Mouse (Mus musculus) gastrocnemius, postnatal 10 days (tissue): Measurements from ENCODE around the gene Aurkaip1. TPM values are rescaled to one million over a fixed set of nuclear protein-coding genes. Genes with fewer than 3 reads are reported as not detected.
A peak's percentile ranks its signal among the peaks of the same experiment; 100 is the strongest.

Experiments used
- DNase-seq: peaks from one replicate; pipeline ENCODE4 v3.0.0; 2021; ENCODE audit warnings: mixed read lengths
- microRNA-seq, 2 experiments: library from miRNA; unstranded; fragments of <30 nt; microRNA quantifications; one replicate each; pipeline ENCODE4 v1.2.0; 2021
- total RNA-seq, 2 experiments: library from RNA; stranded (reverse); gene quantifications; 2 replicates each; pipeline ENCODE4 v1.2.3; 2021

The Aurkaip1 gene
- total RNA-seq, 2 experiments from 2014 or later = 85.0 to 93.2 TPM

GRCm38 (mm10) chr4:155851368-155851767, 20.3 kb downstream of the Aurkaip1 start:
- DNase-seq = no peak

- no peak for DNase-seq
Measured at GRCm38 (mm10) chr4:155851951-155852411, 20.9 kb downstream of the Aurkaip1 start.

GRCm38 (mm10) chr4:155853421-155853820, 22.3 kb downstream of the Aurkaip1 start:
- DNase-seq = no peak

- DNase-seq = no peak
Measured at GRCm38 (mm10) chr4:155854991-155855390, 23.9 kb downstream of the Aurkaip1 start.

GRCm38 (mm10) chr4:155856071-155856470, 25.0 kb downstream of the Aurkaip1 start:
- no peak for DNase-seq

GRCm38 (mm10) chr4:155856881-155857280, 25.8 kb downstream of the Aurkaip1 start:
- DNase-seq = no peak

- peak; percentile 54 for DNase-seq
Measured at GRCm38 (mm10) chr4:155859318-155859717, 28.2 kb downstream of the Aurkaip1 start.

- no peak for DNase-seq
Measured at GRCm38 (mm10) chr4:155861787-155862186, 30.7 kb downstream of the Aurkaip1 start.

- no peak for DNase-seq
Measured at GRCm38 (mm10) chr4:155863001-155863400, 31.9 kb downstream of the Aurkaip1 start, which contains the start of gene Tas1r3. TSS of gene Tas1r3 (minus strand) at chr4:155863362.

- no peak for DNase-seq
Measured at GRCm38 (mm10) chr4:155868614-155869298, 37.7 kb downstream of the Aurkaip1 start.

- DNase-seq = peak; percentile 97
Measured at GRCm38 (mm10) chr4:155869317-155870033, 38.4 kb downstream of the Aurkaip1 start, which contains the start of the genes Cptp and Ints11. TSS of gene Cptp (minus strand) at chr4:155869440. TSS of gene Ints11 (plus strand) at chr4:155869546.

GRCm38 (mm10) chr4:155871404-155871803, 40.3 kb downstream of the Aurkaip1 start:
- DNase-seq = no peak

Small RNA genes within 50 kb of the gene (microRNA-seq; reads per million reads assigned to microRNA genes)
- gene Gm27743 = 0 reads per million in 2 experiments

Other genes starting within 250 kb of the Aurkaip1 start
- gene Slc35e2, start 229.9 kb upstream of the Aurkaip1 start, total RNA-seq = 1 to 10 TPM; 6.5 to 8.6 TPM
- 10 to 100 TPM; 24.4 to 33.1 TPM for gene Cdk11b, start 206.4 kb upstream of the Aurkaip1 start, total RNA-seq
- gene Gm10563, start 185.9 kb upstream of the Aurkaip1 start, total RNA-seq = not detected
- gene Mmp23, start 177.9 kb upstream of the Aurkaip1 start, total RNA-seq = 10 to 100 TPM; 18.3 to 22.2 TPM
- gene Mib2, start 162.1 kb upstream of the Aurkaip1 start, total RNA-seq = 10 to 100 TPM; 13.2 to 16.8 TPM
- 1 to 10 TPM; 5.8 to 7.9 TPM for gene Fndc10, start 136.9 kb upstream of the Aurkaip1 start, total RNA-seq
- 10 to 100 TPM; 50.8 to 51.4 TPM for gene Ssu72, start 126.5 kb upstream of the Aurkaip1 start, total RNA-seq
- 1 to 10 TPM in 1 of 2 experiments, under 1 TPM in 1; 0.49 to 1.0 TPM for gene Tmem240, start 96.5 kb upstream of the Aurkaip1 start, total RNA-seq
- 10 to 100 TPM; 30.4 to 39.3 TPM for gene Atad3a, start 70.2 kb upstream of the Aurkaip1 start, total RNA-seq
- gene Vwa1, start 56.6 kb upstream of the Aurkaip1 start, total RNA-seq = 10 to 100 TPM; 16.8 to 21.5 TPM
- gene Tmem88b, start 45.4 kb upstream of the Aurkaip1 start, total RNA-seq = 1 to 10 TPM; 2.4 to 4.0 TPM
- not detected for gene Ankrd65, start 40.8 kb upstream of the Aurkaip1 start, total RNA-seq
- 10 to 100 TPM; 56.6 to 58.0 TPM for gene Mrpl20, start 28.4 kb upstream of the Aurkaip1 start, total RNA-seq
- gene Ccnl2, start 18.8 kb upstream of the Aurkaip1 start, total RNA-seq = 10 to 100 TPM; 31.0 to 47.8 TPM
- 100 to 1,000 TPM; 112 to 136 TPM for gene Mxra8, start 8.4 kb downstream of the Aurkaip1 start, total RNA-seq
- gene Dvl1, start 16.1 kb downstream of the Aurkaip1 start, total RNA-seq = 10 to 100 TPM; 96.4 to 99.6 TPM
- gene Tas1r3, start 32.1 kb downstream of the Aurkaip1 start, total RNA-seq = under 1 TPM; 0.11 to 0.26 TPM
- gene Cptp, start 38.2 kb downstream of the Aurkaip1 start, total RNA-seq = 10 to 100 TPM; 13.6 to 20.5 TPM
- 10 to 100 TPM; 18.9 to 21.7 TPM for gene Ints11, start 38.3 kb downstream of the Aurkaip1 start, total RNA-seq
- gene Pusl1, start 60.5 kb downstream of the Aurkaip1 start, total RNA-seq = 10 to 100 TPM; 16.9 to 23.6 TPM
- 10 to 100 TPM; 13.8 to 23.1 TPM for gene Acap3, start 60.5 kb downstream of the Aurkaip1 start, total RNA-seq
- 10 to 100 TPM; 62.1 to 67.2 TPM for gene Ube2j2, start 112.6 kb downstream of the Aurkaip1 start, total RNA-seq
- gene C1qtnf12, start 131.0 kb downstream of the Aurkaip1 start, total RNA-seq = 10 to 100 TPM; 20.8 to 23.1 TPM
- 1 to 10 TPM; 3.1 to 3.8 TPM for gene B3galt6, start 161.4 kb downstream of the Aurkaip1 start, total RNA-seq
- gene Sdf4, start 161.6 kb downstream of the Aurkaip1 start, total RNA-seq = 10 to 100 TPM; 87.9 to 96.0 TPM
- under 1 TPM; 0.31 to 0.93 TPM for gene Tnfrsf4, start 182.6 kb downstream of the Aurkaip1 start, total RNA-seq
- under 1 TPM in 1 of 2 experiments, not detected in 1; 0.36 TPM for gene Tnfrsf18, start 194.9 kb downstream of the Aurkaip1 start, total RNA-seq
- gene Ttll10, start 228.1 kb downstream of the Aurkaip1 start, total RNA-seq = not detected